ENCODE assay signal across 21 mouse cellular contexts in genomic region chr2:180362585-180363433, GRCm38 (mm10). TPM values are rescaled to one million over a fixed set of nuclear protein-coding genes. Genes with fewer than 3 reads are reported as not detected.
A peak's percentile ranks its signal among the peaks of the same experiment; 100 is the strongest.
DNase-seq lines count a peak whose midpoint lies in the region; ATAC-seq and TF ChIP-seq lines count a peak whose summit lies in the region.
"Had no signal": no experiment of that assay in that cellular context is flagged by ENCODE, and none has a peak within 500 bp of the region (broad histone marks: within the 10 kb centered on the region; RNA-seq: fewer than 3 reads in every experiment).

No protein-coding gene starts in this region.

- no peak overlapping the region for H3K4me2 ChIP-seq in intestine, embryonic 14.5 days (ENCODE audit: low read length)
- no peak overlapping the region for H3K4me2 ChIP-seq in intestine, embryonic 15.5 days (replicated peaks)
- no peak overlapping the region for H3K4me2 ChIP-seq in heart, embryonic 13.5 days
- peak overlapping the region; percentile 54 for H3K4me2 ChIP-seq in myocyte (ENCODE audit: low read depth)
- no peak overlapping the region for H3K4me2 ChIP-seq in neural tube, embryonic 15.5 days
- H3K4me2 ChIP-seq: forebrain, embryonic 12.5 days; kidney, embryonic 15.5 days; liver, embryonic 13.5 days; lung, embryonic 15.5 days had no signal

- peak; percentile 7 for TF ChIP-seq POLR2A in myocyte (IDR thresholded peaks at IDR 0.05; ENCODE audit: insufficient read length, low read depth)

- no peak overlapping the region for H3ac ChIP-seq in myocyte (ENCODE audit: control insufficient read depth, insufficient read length)

- H3K36me3 ChIP-seq in intestine, embryonic 14.5 days (ENCODE audit: control insufficient read depth, insufficient read depth, low read length) = no peaks in the 10 kb centered on the region
- no peaks in the 10 kb centered on the region for H3K36me3 ChIP-seq in intestine, embryonic 15.5 days
- H3K36me3 ChIP-seq in heart, embryonic 13.5 days = no peaks in the 10 kb centered on the region
- H3K36me3 ChIP-seq in myocyte (ENCODE audit: control insufficient read depth, insufficient read depth) = no peaks in the 10 kb centered on the region
- H3K36me3 ChIP-seq in neural tube, embryonic 15.5 days = no peaks in the 10 kb centered on the region
- H3K36me3 ChIP-seq: forebrain, embryonic 12.5 days; hindbrain, embryonic 10.5 days; kidney, embryonic 15.5 days; liver, embryonic 13.5 days; lung, embryonic 15.5 days had no signal

- H3K9ac ChIP-seq in intestine, embryonic 14.5 days (ENCODE audit: low read length) = no peak overlapping the region
- H3K9ac ChIP-seq in intestine, embryonic 15.5 days = no peak overlapping the region
- H3K9ac ChIP-seq in heart, embryonic 13.5 days = peak overlapping the region; percentile 45
- H3K9ac ChIP-seq in neural tube, embryonic 15.5 days (replicated peaks) = no peak overlapping the region
- H3K9ac ChIP-seq: forebrain, embryonic 12.5 days; kidney, embryonic 15.5 days; liver, embryonic 13.5 days; lung, embryonic 15.5 days had no signal

- H3K9me3 ChIP-seq in intestine, embryonic 14.5 days (ENCODE audit: control insufficient read depth, low read length) = no peaks in the 10 kb centered on the region
- H3K9me3 ChIP-seq in intestine, embryonic 15.5 days = no peaks in the 10 kb centered on the region
- no peaks in the 10 kb centered on the region for H3K9me3 ChIP-seq in heart, embryonic 13.5 days
- H3K9me3 ChIP-seq in neural tube, embryonic 15.5 days (replicated peaks) = no peaks in the 10 kb centered on the region
- H3K9me3 ChIP-seq: forebrain, embryonic 12.5 days; hindbrain, embryonic 10.5 days; kidney, embryonic 15.5 days; liver, embryonic 13.5 days; lung, embryonic 15.5 days had no signal

- H3K27me3 ChIP-seq in intestine, embryonic 14.5 days (replicated peaks; ENCODE audit: control insufficient read depth, insufficient read depth, low read length) = no peaks in the 10 kb centered on the region
- 0 out of 2 replicates have a peak, but pooled peaks cover 2% of the 10 kb centered on the region for H3K27me3 ChIP-seq in intestine, embryonic 15.5 days (replicated peaks)
- H3K27me3 ChIP-seq in heart, embryonic 13.5 days (replicated peaks) = no peaks in the 10 kb centered on the region
- peaks cover 17% of the 10 kb centered on the region for H3K27me3 ChIP-seq in myocyte (ENCODE audit: control insufficient read depth, insufficient read depth, insufficient read length)
- no peaks in the 10 kb centered on the region for H3K27me3 ChIP-seq in neural tube, embryonic 15.5 days (replicated peaks)
- H3K27me3 ChIP-seq: kidney, embryonic 15.5 days; liver, embryonic 13.5 days; lung, embryonic 15.5 days; Patski had no signal

- no peaks in the 10 kb centered on the region for H3K4me1 ChIP-seq in intestine, embryonic 14.5 days (replicated peaks; ENCODE audit: control insufficient read depth, insufficient read depth, low read length)
- no peaks in the 10 kb centered on the region for H3K4me1 ChIP-seq in intestine, embryonic 15.5 days (replicated peaks)
- peaks cover 38% of the 10 kb centered on the region for H3K4me1 ChIP-seq in heart, embryonic 13.5 days
- H3K4me1 ChIP-seq in neural tube, embryonic 15.5 days = no peaks in the 10 kb centered on the region
- H3K4me1 ChIP-seq: forebrain, embryonic 12.5 days; liver, embryonic 13.5 days; lung, embryonic 15.5 days had no signal

- H3K27ac ChIP-seq in intestine, embryonic 14.5 days (ENCODE audit: low read depth) = no peak overlapping the region
- H3K27ac ChIP-seq in intestine, embryonic 15.5 days = no peak overlapping the region
- peak overlapping the region; percentile 81 for H3K27ac ChIP-seq in heart, embryonic 13.5 days (replicated peaks)
- H3K27ac ChIP-seq in neural tube, embryonic 15.5 days (replicated peaks) = no peak overlapping the region
- H3K27ac ChIP-seq: forebrain, embryonic 12.5 days; hindbrain, embryonic 10.5 days; kidney, embryonic 15.5 days; liver, embryonic 13.5 days; lung, embryonic 15.5 days; macrophage had no signal

- WGBS in intestine, embryonic 14.5 days = 60% methylated on average over 7 of the region's 7 CpGs
- WGBS in intestine, embryonic 15.5 days = 61% methylated on average over 7 of the region's 7 CpGs
- WGBS in heart, embryonic 13.5 days = 32% methylated on average over 7 of the region's 7 CpGs
- 72% methylated on average over 7 of the region's 7 CpGs for WGBS in neural tube, embryonic 15.5 days

- ATAC-seq in intestine, embryonic 14.5 days (replicated peaks; ENCODE audit: low FRiP score, low TSS enrichment, low read depth) = 0 out of 2 replicates have a peak, but pooled peaks have one; percentile 41
- no peak for ATAC-seq in intestine, embryonic 15.5 days
- 0 out of 2 replicates have a peak, but pooled peaks have one; percentile 34 for ATAC-seq in heart, embryonic 13.5 days (ENCODE audit: extremely low read depth, insufficient number of reproducible peaks, low FRiP score, low TSS enrichment)
- ATAC-seq in neural tube, embryonic 15.5 days (ENCODE audit: low FRiP score) = no peak
- ATAC-seq: activated CD4-positive, CD25-positive, alpha-beta regulatory T cell, adult 4 months; Patski had no signal

- H3K79me2 ChIP-seq in myocyte (ENCODE audit: control insufficient read depth, insufficient read depth) = no peaks in the 10 kb centered on the region

- no peak for DNase-seq in intestine, embryonic 14.5 days (ENCODE audit: low spot score)
- DNase-seq in gastrocnemius, postnatal 10 days = peak; percentile 39
- no peak for DNase-seq in layer of hippocampus, postnatal 36 days
- DNase-seq: adrenal gland, postnatal 36 days; cerebellum, adult 2 months; liver, embryonic 13.5 days; midbrain, embryonic 14.5 days had no signal

- H3K4me3 ChIP-seq in intestine, embryonic 14.5 days (ENCODE audit: low read depth, low read length) = no peak overlapping the region
- no peak overlapping the region for H3K4me3 ChIP-seq in intestine, embryonic 15.5 days (replicated peaks)
- no peak overlapping the region for H3K4me3 ChIP-seq in heart, embryonic 13.5 days
- H3K4me3 ChIP-seq in myocyte = no peak overlapping the region
- no peak overlapping the region for H3K4me3 ChIP-seq in neural tube, embryonic 15.5 days (replicated peaks)
- H3K4me3 ChIP-seq: forebrain, embryonic 12.5 days; hindbrain, embryonic 10.5 days; kidney, embryonic 15.5 days; liver, embryonic 13.5 days; lung, embryonic 15.5 days had no signal

TF ChIP-seq in myocyte, 11 proteins besides CTCF, POLR2A, EP300 and RAD21:
- TF ChIP-seq TCF3 (IDR thresholded peaks at IDR 0.05; ENCODE audit: insufficient read length, low read depth) = peak; percentile 80
- TF ChIP-seq SRF (IDR thresholded peaks at IDR 0.05; ENCODE audit: control insufficient read depth, insufficient read length, low read depth) = no peak
- TF ChIP-seq REST (IDR thresholded peaks at IDR 0.05; ENCODE audit: insufficient read depth, insufficient read length) = no peak
- peak; percentile 75 to 95 (median 86) for TF ChIP-seq MYOG (IDR thresholded peaks at IDR 0.05; ENCODE audit: control insufficient read depth in 1 of 3, insufficient read depth in 1 of 3, insufficient read length in 2 of 3, low read depth in 2 of 3)
- TF ChIP-seq TCF12 (IDR thresholded peaks at IDR 0.05; ENCODE audit: insufficient read depth, poor library complexity, severe bottlenecking) = peak; percentile 80
- no peak for TF ChIP-seq MAX (IDR thresholded peaks at IDR 0.05; ENCODE audit: low read depth)
- TF ChIP-seq CEBPB (IDR thresholded peaks at IDR 0.05; ENCODE audit: insufficient read depth, poor library complexity, severe bottlenecking) = no peak
- peak; percentile 79 to 96 (median 91) for TF ChIP-seq MYOD1 (IDR thresholded peaks at IDR 0.05; ENCODE audit: control insufficient read depth in 1 of 3, insufficient read length in 2 of 3, low read depth in 2 of 3)
- no peak for TF ChIP-seq USF1 (IDR thresholded peaks at IDR 0.05; ENCODE audit: low read depth)

RNA-seq across cellular contexts. Expression of gene Gata5, which starts 28.3 kb away (rescaled TPM):
- 7.9 and 8.1 TPM in 2 replicates for polyA plus RNA-seq in intestine, embryonic 14.5 days (2014; fragmentation: Nextera tagmentation; extraction: Ambion mirVana)
- polyA plus RNA-seq in intestine, embryonic 15.5 days (2015; fragmentation: Nextera tagmentation; extraction: Ambion mirVana) = 8.6 and 8.8 TPM in 2 replicates
- total RNA-seq in gastrocnemius, postnatal 10 days (2021) = not detected
- polyA plus RNA-seq in heart, embryonic 13.5 days (2015; fragmentation: Nextera tagmentation; extraction: Ambion mirVana) = 11.8 and 14.7 TPM in 2 replicates
- not detected for polyA plus RNA-seq in myocyte (2012; fragmentation: generic; extraction: Trizol)
- total RNA-seq in layer of hippocampus, postnatal 36 days (2021) = not detected
- polyA plus RNA-seq in neural tube, embryonic 15.5 days (2015; fragmentation: Nextera tagmentation; extraction: Ambion mirVana) = 0.04 and 0.14 TPM in 2 replicates
- total RNA-seq: layer of hippocampus, postnatal 14 days; left cerebral cortex, postnatal 25 days had no signal
- polyA plus RNA-seq: activated CD4-positive, CD25-positive, alpha-beta regulatory T cell, adult 4 months; cerebellum, adult 2 months; cortical plate, adult 2 months; forebrain, embryonic 12.5 days; macrophage; midbrain, embryonic 14.5 days; Patski had no signal

Comparison
In these comparisons a context has a peak if more than half of its experiments do, and no peak if none do; other contexts are left out.
1. ATAC-seq: peak in intestine, embryonic 14.5 days (single experiment) and heart, embryonic 13.5 days (single experiment); none in intestine, embryonic 15.5 days (single experiment) and neural tube, embryonic 15.5 days (single experiment).